Mouse (Mus musculus): Measurements from ENCODE around the gene AI481877.

- TF ChIP-seq CTCF (IDR thresholded peaks at IDR 0.05), result no peak
- no peak for TF ChIP-seq EP300 (IDR thresholded peaks at IDR 0.05)
Observed at GRCm38 (mm10) chr4:59181320-59182271, 42.8 kb upstream of the AI481877 start.

All from lung, postnatal 0 days (tissue).